15 mouse cellular contexts compared by ENCODE assay signal in the genomic region with DNA sequence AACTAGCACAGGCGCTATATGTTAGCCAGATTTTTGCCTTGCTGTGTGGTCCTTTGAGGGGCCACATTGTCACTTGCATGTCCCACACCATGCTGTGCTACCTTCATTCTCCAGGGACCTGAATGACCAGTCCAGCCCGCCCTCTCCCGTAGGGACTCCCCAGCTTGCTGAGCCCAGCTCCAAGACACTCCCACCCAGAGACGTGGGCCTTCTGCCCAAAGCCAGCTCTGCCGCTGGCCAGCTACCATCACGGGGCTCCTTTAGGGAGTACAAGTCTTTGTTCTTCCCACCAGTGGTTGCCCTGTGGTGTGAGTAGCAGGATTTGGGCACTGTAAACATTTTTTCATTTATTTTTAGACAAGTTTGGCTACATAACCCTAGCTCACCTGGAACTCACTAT.
DNase-seq lines count a peak whose midpoint lies in the region; ATAC-seq and TF ChIP-seq lines count a peak whose summit lies in the region.
"Had no signal": no experiment of that assay in that cellular context is flagged by ENCODE, and none has a peak within 500 bp of the region (broad histone marks: within the 10 kb centered on the region; RNA-seq: fewer than 3 reads in every experiment).

No protein-coding gene starts in this region.

- no peak overlapping the region for H3K4me3 ChIP-seq in gastrocnemius, adult 2 months
- H3K4me3 ChIP-seq in intestine, embryonic 16.5 days (ENCODE audit: low read length), result no peak overlapping the region
- no peak overlapping the region for H3K4me3 ChIP-seq in intestine, postnatal 0 days (ENCODE audit: low read depth, low read length)
- H3K4me3 ChIP-seq in limb, embryonic 10.5 days, result no peak overlapping the region
- H3K4me3 ChIP-seq: limb, embryonic 13.5 days; midbrain, embryonic 12.5 days; neural tube, embryonic 12.5 days had no signal

- intact Hi-C loops in gastrocnemius, adult 2 months (cut with DNase I), result no loop called here

- no peak for ATAC-seq in intestine, embryonic 16.5 days
- no peak for ATAC-seq in intestine, postnatal 0 days

- TF ChIP-seq CTCF in gastrocnemius, adult 2 months (IDR thresholded peaks at IDR 0.05), result no peak
- TF ChIP-seq CTCF in intestine, postnatal 0 days (IDR thresholded peaks at IDR 0.05; ENCODE audit: low read depth), result no peak

- H3K9ac ChIP-seq in intestine, embryonic 16.5 days (ENCODE audit: low read depth, low read length), result no peak overlapping the region
- no peak overlapping the region for H3K9ac ChIP-seq in intestine, postnatal 0 days (ENCODE audit: low read depth, low read length)
- H3K9ac ChIP-seq: midbrain, embryonic 12.5 days; neural tube, embryonic 12.5 days had no signal

- H3K9me3 ChIP-seq in intestine, embryonic 16.5 days (ENCODE audit: control insufficient read depth, low read length), result no peaks in the 10 kb centered on the region
- no peaks in the 10 kb centered on the region for H3K9me3 ChIP-seq in intestine, postnatal 0 days (ENCODE audit: control insufficient read depth)
- H3K9me3 ChIP-seq in limb, embryonic 10.5 days (replicated peaks), result no peaks in the 10 kb centered on the region
- H3K9me3 ChIP-seq: G1E; limb, embryonic 13.5 days; midbrain, embryonic 12.5 days; neural tube, embryonic 12.5 days had no signal

- peak overlapping the region; percentile 75 for H3K27ac ChIP-seq in gastrocnemius, adult 2 months
- H3K27ac ChIP-seq in intestine, embryonic 16.5 days (ENCODE audit: low read length), result peak overlapping the region; percentile 30
- H3K27ac ChIP-seq in intestine, postnatal 0 days (ENCODE audit: low read depth, low read length), result no peak overlapping the region
- peak overlapping the region; percentile 81 for H3K27ac ChIP-seq in limb, embryonic 10.5 days
- H3K27ac ChIP-seq: midbrain, embryonic 12.5 days; neural tube, embryonic 12.5 days had no signal

- WGBS in intestine, embryonic 16.5 days, result 56% methylated on average over 6 of the region's 6 CpGs
- 70% methylated on average over 6 of the region's 6 CpGs for WGBS in intestine, postnatal 0 days
- 75% methylated on average over 6 of the region's 6 CpGs for WGBS in limb, embryonic 10.5 days

- H3K4me2 ChIP-seq in intestine, embryonic 16.5 days (ENCODE audit: low read depth, low read length), result no peak overlapping the region
- H3K4me2 ChIP-seq in intestine, postnatal 0 days (replicated peaks; ENCODE audit: low read depth), result no peak overlapping the region
- H3K4me2 ChIP-seq: limb, embryonic 13.5 days; midbrain, embryonic 12.5 days; neural tube, embryonic 12.5 days had no signal

- H3K27me3 ChIP-seq in intestine, embryonic 16.5 days (replicated peaks; ENCODE audit: control insufficient read depth, insufficient read depth, low read length), result no peaks in the 10 kb centered on the region
- H3K27me3 ChIP-seq in intestine, postnatal 0 days (replicated peaks; ENCODE audit: control insufficient read depth, insufficient read depth, low read length), result no peaks in the 10 kb centered on the region
- H3K27me3 ChIP-seq in limb, embryonic 10.5 days (ENCODE audit: low read depth, poor library complexity, severe bottlenecking), result no peaks in the 10 kb centered on the region
- H3K27me3 ChIP-seq: limb, embryonic 13.5 days; neural tube, embryonic 12.5 days had no signal

- no peaks in the 10 kb centered on the region for H3K36me3 ChIP-seq in intestine, embryonic 16.5 days (ENCODE audit: control insufficient read depth, insufficient read depth, low read length)
- H3K36me3 ChIP-seq in intestine, postnatal 0 days (ENCODE audit: control insufficient read depth, insufficient read depth), result 0 out of 2 replicates have a peak, but pooled peaks cover 6% of the 10 kb centered on the region
- H3K36me3 ChIP-seq in limb, embryonic 10.5 days, result no peaks in the 10 kb centered on the region
- H3K36me3 ChIP-seq: limb, embryonic 13.5 days; midbrain, embryonic 12.5 days; neural tube, embryonic 12.5 days had no signal

- DNase-seq in gastrocnemius, adult 2 months, result peak; percentile 61
- no peak for DNase-seq in gastrocnemius, postnatal 10 days
- peak; percentile 37 for DNase-seq in MN1 (ENCODE audit: low spot score)
- no peak for DNase-seq in limb, embryonic 10.5 days (ENCODE audit: low spot score)
- DNase-seq in T-cell, adult 2 months (ENCODE audit: low spot score), result no peak
- DNase-seq in urinary bladder, postnatal 25 days (ENCODE audit: low spot score), result no peak
- DNase-seq: cerebellum, adult 9-10 months; kidney, adult 8-10 months; right cerebral cortex, adult 18-20 months had no signal

- H3K4me1 ChIP-seq in intestine, embryonic 16.5 days (ENCODE audit: control insufficient read depth, insufficient read depth, low read length), result peaks cover 28% of the 10 kb centered on the region; the same call in 1 of the 2 replicates
- H3K4me1 ChIP-seq in intestine, postnatal 0 days (replicated peaks; ENCODE audit: control insufficient read depth, insufficient read depth, low read length), result peaks cover 4% of the 10 kb centered on the region; the same call in 1 of the 2 replicates
- H3K4me1 ChIP-seq in limb, embryonic 10.5 days, result peaks cover 88% of the 10 kb centered on the region

Comparison
In these comparisons a context has a peak if more than half of its experiments do, and no peak if none do; other contexts are left out.
1. DNase-seq: peak in gastrocnemius, adult 2 months (single experiment) and MN1 (single experiment); none in gastrocnemius, postnatal 10 days (single experiment), limb, embryonic 10.5 days (single experiment), T-cell, adult 2 months (single experiment) and urinary bladder, postnatal 25 days (single experiment).